Mouse (Mus musculus): ENCODE results near the gene Megf6.

DNA sequence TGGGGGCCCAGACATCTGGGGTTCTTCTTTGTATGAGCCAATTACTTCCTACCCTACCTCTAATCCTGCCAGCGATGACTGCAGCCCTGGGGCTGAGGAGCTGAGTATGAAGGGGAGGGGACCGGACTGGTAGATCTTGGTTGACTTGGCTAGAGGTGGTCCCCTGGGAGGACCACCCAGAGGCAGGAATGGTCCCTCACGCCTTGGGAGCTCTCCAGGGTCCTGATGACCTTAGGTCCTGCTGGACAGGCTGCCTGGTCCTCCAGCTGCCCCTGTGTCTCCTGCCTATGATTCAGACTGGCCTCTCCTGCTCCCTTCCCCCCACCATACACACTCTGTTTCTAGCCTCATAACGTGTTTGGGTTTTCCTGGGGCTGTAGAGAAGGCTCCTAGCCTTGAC lies 91.5 kb downstream of the Megf6 start:
- TF ChIP-seq ZNF384 (IDR thresholded peaks at IDR 0.05; ENCODE audit: low read depth, low read length) (no peak), MAFK (IDR thresholded peaks at IDR 0.05; ENCODE audit: insufficient read depth, low read depth, low read length) (no peak)
